Mouse (Mus musculus) lung, embryonic 14.5 days (tissue): Measurements from ENCODE around the gene Npnt. TPM values are rescaled to one million over a fixed set of nuclear protein-coding genes. Genes with fewer than 3 reads are reported as not detected.

ENCODE experiments used
- ATAC-seq: fragments of 200-750 bp; cut with Nextera tagmentation; 2 replicates; pipeline ENCODE4 v1.8.0; 2017; ENCODE audit warnings: mild to moderate bottlenecking, moderate TSS enrichment, moderate library complexity; ENCODE audit not compliant: insufficient read depth
- DNase-seq: peaks from one replicate; pipeline ENCODE4 v3.0.0-alpha.2; 2015
- H3K27ac ChIP-seq: fragments of 300-500 bp; sonication (generic); 2 replicates; pipeline ENCODE4 v1.5.1; 2014; ENCODE audit warnings: low read depth, mild to moderate bottlenecking, moderate library complexity
- H3K27me3 ChIP-seq: fragments of 300-500 bp; sonication (generic); 2 replicates; pipeline ENCODE4 v1.6.1; 2014; ENCODE audit warnings: low read length, control low read depth; ENCODE audit not compliant: insufficient read depth
- H3K36me3 ChIP-seq: fragments of 300-500 bp; sonication (generic); 2 replicates; pipeline ENCODE4 v1.6.1; 2014; ENCODE audit warnings: control low read depth; ENCODE audit not compliant: insufficient read depth
- H3K4me1 ChIP-seq: fragments of 300-500 bp; sonication (generic); 2 replicates; pipeline ENCODE4 v1.6.1; 2014; ENCODE audit warnings: antibody characterized with exemption, control low read depth; ENCODE audit not compliant: insufficient read depth
- H3K4me2 ChIP-seq: fragments of 300-500 bp; sonication (generic); 2 replicates; pipeline ENCODE4 v1.6.1; 2014; ENCODE audit warnings: mild to moderate bottlenecking
- H3K4me3 ChIP-seq: fragments of 300-500 bp; sonication (generic); 2 replicates; pipeline ENCODE4 v1.5.1; 2014; ENCODE audit warnings: low read depth, low read length
- H3K9ac ChIP-seq: fragments of 300-500 bp; sonication (generic); 2 replicates; pipeline ENCODE4 v1.6.1; 2014
- H3K9me3 ChIP-seq: fragments of 300-500 bp; sonication (generic); 2 replicates; pipeline ENCODE4 v1.6.1; 2016; ENCODE audit warnings: low read depth, low read length, control low read depth
- CTCF ChIP-seq: IDR thresholded peaks from 2 replicates; pipeline ENCODE4 v1.5.1; 2016; ENCODE audit warnings: antibody characterized with exemption, low read depth
- WGBS: fragments of 180-500 bp; shearing (Covaris S2); extraction: QIAGEN DNeasy Blood & Tissue Kit; methylation state at CpG from one replicate; pipeline ENCODE4 v1.1.7; 2014; 5-methylcytosine and 5-hydroxymethylcytosine counted together
- polyA plus RNA-seq: library from polyadenylated mRNA; unstranded; fragments of >200 nt; fragmentation: Nextera tagmentation; extraction: Ambion mirVana; gene quantifications from 2 replicates; pipeline ENCODE4 v1.2.1, GENCODE M21; 2014

The Npnt gene
- polyA plus RNA-seq, 1 experiment from 2014 or later: 84.5 TPM

DNA sequence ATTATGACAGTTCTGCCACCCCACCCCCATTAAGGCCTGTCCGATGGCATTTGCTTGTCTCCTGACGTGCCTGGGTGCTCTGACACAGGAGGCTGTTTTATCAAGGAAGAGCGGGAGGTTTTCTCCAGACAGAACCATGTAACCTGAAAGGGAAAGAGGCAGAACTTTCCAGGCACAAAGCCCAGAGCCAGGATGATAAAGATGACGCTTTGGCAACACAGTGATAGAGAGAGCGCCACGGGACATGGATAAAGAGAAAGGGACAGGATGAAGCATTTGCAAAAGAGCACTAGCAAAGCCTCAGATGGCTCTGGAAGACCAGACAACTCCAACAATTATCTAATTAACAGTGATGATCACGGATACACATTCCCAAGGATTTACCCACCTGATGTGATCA is 56.0 kb downstream of the Npnt start:
- Histone ChIP-seq H3K36me3 (peaks cover 3% of the 10 kb centered on the region; the same call in 1 of the 2 replicates), H3K4me1 (no peaks in the 10 kb centered on the region), H3K9me3 (no peaks in the 10 kb centered on the region), H3K9ac (no peak overlapping the region), H3K27me3 (no peaks in the 10 kb centered on the region), H3K4me3 (no peak overlapping the region), H3K27ac (no peak overlapping the region), H3K4me2 (no peak overlapping the region)
- WGBS: 79% methylated on average over 7 of the region's 7 CpGs
- TF ChIP-seq CTCF: no peak
- DNase-seq (no peak), ATAC-seq (no peak)

DNA sequence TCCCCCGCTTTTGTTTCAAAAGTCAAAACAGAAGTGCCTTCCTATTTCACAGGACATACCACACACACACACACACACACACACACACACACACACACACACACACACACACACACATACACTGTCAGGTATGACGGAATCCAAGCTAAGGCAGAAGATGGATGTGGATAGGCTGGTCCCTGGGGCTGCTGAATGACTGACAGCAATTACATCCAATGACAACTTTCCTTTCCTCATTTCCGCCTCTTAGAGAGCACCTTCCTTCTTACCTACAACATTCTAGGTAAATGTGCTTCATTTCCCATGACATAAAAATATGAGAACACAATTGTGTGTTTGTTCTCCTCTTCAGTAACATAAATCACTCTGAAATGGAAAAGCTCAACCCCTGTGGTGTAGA is 56.4 kb downstream of the Npnt start:
- Histone ChIP-seq H3K36me3 (peaks cover 3% of the 10 kb centered on the region; the same call in 1 of the 2 replicates), H3K27me3 (no peaks in the 10 kb centered on the region), H3K4me1 (no peaks in the 10 kb centered on the region), H3K4me3 (no peak overlapping the region), H3K9me3 (no peaks in the 10 kb centered on the region), H3K9ac (no peak overlapping the region), H3K27ac (no peak overlapping the region), H3K4me2 (no peak overlapping the region)
- 84% methylated on average over 3 of the region's 3 CpGs for WGBS
- TF ChIP-seq CTCF: no peak
- no peak for ATAC-seq
- DNase-seq: no peak

DNA sequence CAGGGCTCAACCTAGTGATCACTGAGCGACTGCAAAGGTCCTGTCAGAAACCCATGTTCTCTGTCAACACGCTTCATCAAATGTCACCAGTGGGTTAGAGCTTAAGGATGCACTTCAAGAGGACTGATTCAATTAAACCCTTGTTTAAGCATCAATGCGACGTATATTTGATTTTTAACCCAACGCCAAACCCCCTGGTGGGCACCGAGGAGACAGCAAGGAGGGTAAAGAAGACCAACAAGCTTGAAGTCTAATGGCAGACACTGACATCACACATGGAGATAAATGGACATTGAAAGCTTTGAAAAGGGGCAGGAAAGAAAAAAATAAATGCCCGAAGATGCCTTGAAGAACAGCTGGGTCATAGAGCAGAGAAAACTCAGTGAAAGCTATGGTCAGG is 57.0 kb downstream of the Npnt start:
- H3K4me2 ChIP-seq: no peak overlapping the region
- no peak for ATAC-seq
- DNase-seq: peak; percentile 14
- H3K4me3 ChIP-seq: no peak overlapping the region
- no peaks in the 10 kb centered on the region for H3K4me1 ChIP-seq
- no peak overlapping the region for H3K27ac ChIP-seq
- H3K36me3 ChIP-seq: peaks cover 3% of the 10 kb centered on the region; the same call in 1 of the 2 replicates
- 80% methylated on average over 7 of the region's 7 CpGs for WGBS
- no peaks in the 10 kb centered on the region for H3K27me3 ChIP-seq
- H3K9ac ChIP-seq: no peak overlapping the region
- peak; percentile 33 for TF ChIP-seq CTCF
- H3K9me3 ChIP-seq: no peaks in the 10 kb centered on the region

DNA sequence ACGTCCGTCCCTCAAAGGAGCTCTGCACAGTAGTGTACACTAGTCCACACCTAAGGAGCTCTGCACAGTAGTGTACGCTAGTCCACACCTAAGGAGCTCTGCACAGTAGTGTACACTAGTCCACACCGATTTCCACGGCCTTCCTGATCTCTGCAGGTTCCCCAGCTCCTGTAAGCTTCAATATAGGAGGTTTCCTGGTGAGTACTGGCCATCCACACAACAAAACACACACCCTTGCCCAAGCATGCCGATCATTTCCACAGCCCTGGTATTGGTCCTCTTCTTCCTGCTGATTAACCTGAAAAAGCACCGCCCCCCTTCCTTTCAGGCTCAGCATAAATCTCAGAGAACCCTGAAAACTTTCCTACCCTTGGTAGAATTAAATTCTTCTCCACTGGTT is 57.6 kb downstream of the Npnt start:
- Histone ChIP-seq H3K4me3 (no peak overlapping the region), H3K4me2 (no peak overlapping the region), H3K27ac (no peak overlapping the region), H3K9ac (no peak overlapping the region), H3K27me3 (no peaks in the 10 kb centered on the region), H3K4me1 (no peaks in the 10 kb centered on the region), H3K9me3 (no peaks in the 10 kb centered on the region), H3K36me3 (peaks cover 3% of the 10 kb centered on the region; the same call in 1 of the 2 replicates)
- ATAC-seq (no peak), DNase-seq (no peak)
- no peak for TF ChIP-seq CTCF
- 90% methylated on average over 7 of the region's 7 CpGs for WGBS

DNA sequence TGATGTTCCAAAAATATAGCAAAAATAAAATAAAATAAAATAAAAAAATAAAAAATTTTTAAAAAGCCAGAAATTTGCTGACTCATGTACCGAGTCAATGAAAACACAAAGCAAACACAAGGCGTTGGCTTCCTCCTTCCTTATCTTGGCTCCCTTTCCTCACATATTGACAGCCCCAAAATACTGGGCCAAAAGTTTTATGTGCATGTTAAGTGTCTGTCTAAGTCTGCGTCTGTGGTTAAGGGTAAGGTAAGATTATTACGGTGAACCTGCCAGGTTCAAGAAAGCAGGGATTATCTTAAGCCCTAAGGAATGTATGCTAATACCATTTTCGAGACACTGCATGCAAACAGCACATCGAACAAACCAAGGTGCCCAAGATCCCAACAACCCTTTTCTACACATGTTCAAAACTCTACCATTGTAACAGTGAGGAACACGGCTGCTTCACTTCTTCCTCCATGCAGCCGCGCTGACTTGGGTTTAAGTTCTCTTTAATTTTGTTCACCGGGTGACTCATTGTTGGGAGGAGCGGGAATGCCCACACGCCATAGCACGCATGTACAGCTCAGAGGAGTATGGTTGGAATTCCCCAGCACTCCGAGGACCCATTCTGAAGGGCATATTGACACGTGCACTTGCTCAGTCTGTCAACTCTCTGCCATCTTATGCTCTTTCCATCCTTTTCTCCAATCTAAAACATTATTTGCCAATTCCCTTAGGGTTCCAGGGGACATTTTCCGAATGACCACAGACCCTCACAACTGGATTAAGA is 62.8 kb downstream of the Npnt start:
- DNase-seq: no peak
- no peak for TF ChIP-seq CTCF
- no peak for ATAC-seq
- 86% methylated on average over 16 of the region's 16 CpGs for WGBS
- Histone ChIP-seq H3K4me2 (no peak overlapping the region), H3K4me3 (no peak overlapping the region), H3K27me3 (no peaks in the 10 kb centered on the region), H3K4me1 (no peaks in the 10 kb centered on the region), H3K9me3 (no peaks in the 10 kb centered on the region), H3K9ac (no peak overlapping the region), H3K36me3 (peaks cover 3% of the 10 kb centered on the region; the same call in 1 of the 2 replicates), H3K27ac (no peak overlapping the region)

DNA sequence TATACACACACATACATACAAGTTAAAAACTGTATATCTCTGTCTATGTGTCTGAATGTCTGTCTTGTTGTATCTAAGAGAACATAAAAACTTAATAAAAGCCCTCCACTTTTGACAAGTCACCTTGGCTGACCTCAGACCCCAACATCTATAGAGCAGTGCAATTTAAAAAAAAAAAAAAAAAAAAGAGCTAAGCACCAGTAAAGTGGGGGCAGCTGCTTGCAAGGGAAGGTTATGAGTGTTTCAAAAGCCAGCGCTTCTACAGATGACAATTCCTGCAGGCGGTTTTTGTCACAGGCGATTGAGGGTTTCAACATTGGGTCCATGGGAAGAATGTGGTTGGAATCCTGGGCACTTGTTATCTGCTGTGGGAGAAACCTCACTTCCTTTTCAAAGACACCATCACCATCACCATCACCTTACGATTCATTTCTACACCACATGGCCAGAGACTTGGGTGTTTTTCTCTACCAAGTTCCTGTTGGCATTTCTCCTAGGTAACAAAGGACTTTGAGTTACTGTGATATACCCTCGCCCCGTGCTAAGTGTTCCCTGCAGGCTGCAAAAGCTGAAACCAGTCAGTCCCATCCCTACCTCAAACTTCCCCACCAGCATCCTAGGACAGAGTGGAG is 63.6 kb downstream of the Npnt start:
- WGBS: 74% methylated on average over 6 of the region's 6 CpGs
- no peak overlapping the region for H3K4me2 ChIP-seq
- no peak for ATAC-seq

DNA sequence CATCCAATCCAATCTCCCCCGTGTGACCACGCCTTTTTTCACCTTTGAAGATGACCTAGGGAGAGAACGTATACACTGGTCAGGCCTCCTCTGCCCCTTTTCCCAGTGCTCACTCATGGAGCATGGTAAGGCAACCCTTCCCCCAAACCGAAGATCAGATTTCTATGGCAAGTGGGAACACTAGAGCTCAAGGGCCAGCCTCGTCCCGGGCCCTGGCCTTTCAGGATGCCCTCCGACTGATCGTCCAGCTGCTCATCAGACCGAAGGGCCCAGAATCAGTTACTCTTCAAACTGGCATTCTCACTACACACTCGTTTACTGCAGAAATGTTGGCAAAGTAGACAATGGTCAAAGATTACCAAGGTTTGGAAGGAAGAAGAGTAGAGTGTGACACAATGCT is 65.6 kb downstream of the Npnt start:
- no peak for ATAC-seq
- no peaks in the 10 kb centered on the region for H3K27me3 ChIP-seq
- no peak for DNase-seq
- H3K9ac ChIP-seq: no peak overlapping the region
- no peak overlapping the region for H3K27ac ChIP-seq
- no peaks in the 10 kb centered on the region for H3K9me3 ChIP-seq
- H3K4me3 ChIP-seq: no peak overlapping the region
- TF ChIP-seq CTCF: no peak
- H3K36me3 ChIP-seq: no peaks in the 10 kb centered on the region
- H3K4me1 ChIP-seq: no peaks in the 10 kb centered on the region
- no peak overlapping the region for H3K4me2 ChIP-seq
- 69% methylated on average over 10 of the region's 10 CpGs for WGBS

More for the DNA sequence above, 63.6 kb downstream of the Npnt start:
- Histone ChIP-seq H3K36me3 (peaks cover 3% of the 10 kb centered on the region; the same call in 1 of the 2 replicates), H3K27me3 (no peaks in the 10 kb centered on the region), H3K9ac (no peak overlapping the region), H3K27ac (no peak overlapping the region), H3K9me3 (no peaks in the 10 kb centered on the region), H3K4me1 (no peaks in the 10 kb centered on the region), H3K4me3 (no peak overlapping the region)
- TF ChIP-seq CTCF: no peak
- DNase-seq: no peak
